Mouse (Mus musculus) limb, embryonic 14.5 days (tissue): ENCODE measurements around the gene Zfp646. TPM values are rescaled to one million over a fixed set of nuclear protein-coding genes. Genes with fewer than 3 reads are reported as not detected.

ENCODE experiments used
- ATAC-seq: fragments of 200-750 bp; cut with Nextera tagmentation; 2 replicates; pipeline ENCODE4 v1.8.0; 2017; ENCODE audit warnings: low read depth, moderate number of reproducible peaks, moderate TSS enrichment; ENCODE audit not compliant: low FRiP score
- DNase-seq: peaks from one replicate; pipeline ENCODE4 v3.0.0-alpha.2; 2015; ENCODE audit warnings: low spot score
- H3K27ac ChIP-seq: fragments of 300-500 bp; sonication (generic); replicated peaks from 2 replicates; pipeline ENCODE4 v1.5.1; 2014; ENCODE audit warnings: low read depth, mild to moderate bottlenecking, low read length, moderate library complexity, mixed read lengths
- H3K27me3 ChIP-seq: fragments of 300-500 bp; sonication (generic); 2 replicates; pipeline ENCODE4 v1.6.1; 2014; ENCODE audit warnings: low read length, mixed read lengths; ENCODE audit not compliant: control insufficient read depth, insufficient read depth
- H3K36me3 ChIP-seq: fragments of 300-500 bp; sonication (generic); 2 replicates; pipeline ENCODE4 v1.6.1; 2014; ENCODE audit warnings: mild to moderate bottlenecking, low read length, moderate library complexity, mixed read lengths; ENCODE audit not compliant: control insufficient read depth, insufficient read depth
- H3K4me1 ChIP-seq: fragments of 300-500 bp; sonication (generic); 2 replicates; pipeline ENCODE4 v1.6.1; 2014; ENCODE audit warnings: antibody characterized with exemption, low read length, mixed read lengths; ENCODE audit not compliant: control insufficient read depth, insufficient read depth
- H3K4me2 ChIP-seq: fragments of 300-500 bp; sonication (generic); replicated peaks from 2 replicates; pipeline ENCODE4 v1.6.1; 2014; ENCODE audit warnings: low read depth, mild to moderate bottlenecking, low read length, moderate library complexity; ENCODE audit not compliant: severe bottlenecking
- H3K4me3 ChIP-seq: fragments of 300-500 bp; sonication (generic); replicated peaks from 2 replicates; pipeline ENCODE4 v1.5.1; 2014; ENCODE audit warnings: low read length
- H3K9ac ChIP-seq: fragments of 300-500 bp; sonication (generic); 2 replicates; pipeline ENCODE4 v1.6.1; 2014; ENCODE audit warnings: mild to moderate bottlenecking, low read depth, low read length, moderate library complexity; ENCODE audit not compliant: severe bottlenecking
- H3K9me3 ChIP-seq: fragments of 300-500 bp; sonication (generic); 2 replicates; pipeline ENCODE4 v1.6.1; 2016; ENCODE audit warnings: low read length; ENCODE audit not compliant: control insufficient read depth
- POLR2A ChIP-seq: fragments of 200-500 bp; IDR thresholded peaks from 2 replicates; pipeline ENCODE4 v1.8.0; 2012; ENCODE audit warnings: inconsistent platforms, mild to moderate bottlenecking, moderate library complexity, borderline replicate concordance; ENCODE audit not compliant: insufficient read depth, insufficient read length; ENCODE audit errors: extremely low read depth
- WGBS: fragments of 180-500 bp; shearing (Covaris S2); extraction: QIAGEN DNeasy Blood & Tissue Kit; methylation state at CpG from one replicate; pipeline ENCODE4 v1.1.7; 2014; 5-methylcytosine and 5-hydroxymethylcytosine counted together
- polyA plus RNA-seq, 2 experiments: library from polyadenylated mRNA; depleted of rRNA in 1 of 2; stranded (reverse) in 1 of 2; unstranded in 1 of 2; fragments of >200 nt; fragmentation: Nextera tagmentation in 1 of 2; extraction: Ambion mirVana in 1 of 2; gene quantifications; 2 replicates each; pipeline versions ENCODE4 v1.2.1 to v1.2.3; 2012 to 2014

Zfp646 gene
- polyA plus RNA-seq, 2 experiments, result 12.4 to 19.1 TPM

DNA sequence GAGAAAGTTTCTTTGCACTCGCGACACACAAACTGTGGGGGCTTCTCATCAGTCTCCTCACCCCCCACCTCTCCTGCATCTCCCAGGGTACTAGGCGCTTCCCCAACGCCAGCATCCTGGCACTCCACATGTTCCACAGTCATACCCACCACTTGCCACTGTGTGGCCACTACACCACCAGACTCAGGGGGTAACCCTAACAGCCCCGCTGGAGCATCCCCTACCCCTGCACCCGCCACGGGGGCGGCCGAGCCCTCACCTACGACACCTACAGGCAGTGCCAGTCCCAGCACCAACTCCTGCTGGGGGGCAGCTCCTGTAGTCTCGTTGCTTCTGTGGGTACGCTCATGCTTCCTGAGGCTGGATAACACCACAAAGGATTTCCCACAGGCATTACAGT, 9.6 kb upstream of the Zfp646 start:
- 96% methylated on average over 12 of the region's 12 CpGs for WGBS

DNA sequence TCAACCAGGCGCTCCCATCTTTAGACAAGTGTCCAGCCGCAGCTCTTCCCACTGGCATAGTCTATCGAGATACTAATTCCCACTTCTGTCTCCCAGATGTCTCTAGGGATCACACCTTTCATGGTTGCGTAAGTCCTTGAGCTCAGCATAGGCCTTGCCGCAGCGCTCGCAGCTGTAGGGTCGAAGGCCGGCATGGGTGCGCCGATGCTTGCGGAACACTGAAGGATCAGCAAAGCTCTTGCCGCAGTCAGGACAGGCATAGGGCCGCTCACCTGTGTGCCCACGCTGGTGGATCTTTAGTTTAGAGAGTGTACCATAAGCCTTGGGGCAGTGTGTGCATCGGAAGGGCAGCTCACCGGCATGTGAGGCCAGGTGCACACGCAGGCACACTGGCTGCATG, 8.4 kb upstream of the Zfp646 start:
- 96% methylated on average over 18 of the region's 18 CpGs for WGBS
- TF ChIP-seq POLR2A, result no peak
- DNase-seq (no peak), ATAC-seq (no peak)
- H3K36me3 ChIP-seq, result peaks cover 47% of the 10 kb centered on the region
- no peaks in the 10 kb centered on the region for H3K9me3 ChIP-seq
- H3K4me3 ChIP-seq, result no peak overlapping the region
- H3K4me1 ChIP-seq, result no peaks in the 10 kb centered on the region
- no peak overlapping the region for H3K27ac ChIP-seq
- H3K4me2 ChIP-seq, result no peak overlapping the region
- H3K27me3 ChIP-seq, result no peaks in the 10 kb centered on the region
- H3K9ac ChIP-seq, result no peak overlapping the region

More for the DNA sequence above, 9.6 kb upstream of the Zfp646 start:
- DNase-seq (no peak), ATAC-seq (no peak)
- H3K9ac ChIP-seq, result no peak overlapping the region
- no peak overlapping the region for H3K4me3 ChIP-seq
- no peak overlapping the region for H3K4me2 ChIP-seq
- H3K4me1 ChIP-seq, result no peaks in the 10 kb centered on the region
- H3K36me3 ChIP-seq, result peaks cover 41% of the 10 kb centered on the region
- H3K27ac ChIP-seq, result no peak overlapping the region
- H3K9me3 ChIP-seq, result no peaks in the 10 kb centered on the region
- no peak for TF ChIP-seq POLR2A
- no peaks in the 10 kb centered on the region for H3K27me3 ChIP-seq

DNA sequence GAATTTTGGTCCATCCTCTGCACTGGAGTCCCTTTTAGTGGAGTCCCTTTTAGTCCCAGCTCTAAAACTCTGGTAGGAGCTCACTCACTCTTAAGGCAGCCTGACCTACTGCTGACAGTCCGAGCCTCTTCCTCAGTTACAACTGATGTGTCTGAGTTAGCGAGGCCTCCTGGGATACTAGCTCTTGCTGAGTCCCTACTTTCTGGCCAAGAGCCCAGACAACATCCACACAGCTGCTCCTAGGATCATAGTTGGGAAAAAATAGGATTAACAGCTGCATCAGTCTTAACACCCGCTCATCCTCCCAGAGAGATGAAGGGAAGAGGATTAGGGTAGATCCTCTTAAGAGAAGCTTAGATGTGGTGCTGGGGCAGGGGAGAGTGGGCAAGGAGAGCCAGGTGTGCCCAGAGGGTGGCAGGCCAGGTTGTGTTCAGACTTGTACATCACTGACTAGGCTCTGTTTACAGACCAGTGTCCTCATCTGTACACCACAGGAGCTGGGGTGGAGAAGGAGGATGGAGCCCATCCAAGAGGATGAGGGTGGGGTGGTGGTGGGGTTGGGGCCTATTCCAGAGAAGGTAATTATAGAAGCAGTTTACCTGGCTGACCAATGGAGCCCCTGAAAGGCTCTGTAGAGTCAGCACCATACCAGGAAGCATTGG, 6.7 kb upstream of the Zfp646 start:
- peak; percentile 67 for DNase-seq
- peak; percentile 55; the same call in 1 of the 2 replicates for ATAC-seq
- H3K4me2 ChIP-seq, result no peak overlapping the region
- no peak overlapping the region for H3K4me3 ChIP-seq
- H3K4me1 ChIP-seq, result peaks cover 4% of the 10 kb centered on the region
- 70% methylated on average over 3 of the region's 3 CpGs for WGBS
- no peak for TF ChIP-seq POLR2A
- peaks cover 43% of the 10 kb centered on the region for H3K36me3 ChIP-seq
- no peak overlapping the region for H3K9ac ChIP-seq
- no peaks in the 10 kb centered on the region for H3K27me3 ChIP-seq
- no peak overlapping the region for H3K27ac ChIP-seq
- H3K9me3 ChIP-seq, result no peaks in the 10 kb centered on the region

DNA sequence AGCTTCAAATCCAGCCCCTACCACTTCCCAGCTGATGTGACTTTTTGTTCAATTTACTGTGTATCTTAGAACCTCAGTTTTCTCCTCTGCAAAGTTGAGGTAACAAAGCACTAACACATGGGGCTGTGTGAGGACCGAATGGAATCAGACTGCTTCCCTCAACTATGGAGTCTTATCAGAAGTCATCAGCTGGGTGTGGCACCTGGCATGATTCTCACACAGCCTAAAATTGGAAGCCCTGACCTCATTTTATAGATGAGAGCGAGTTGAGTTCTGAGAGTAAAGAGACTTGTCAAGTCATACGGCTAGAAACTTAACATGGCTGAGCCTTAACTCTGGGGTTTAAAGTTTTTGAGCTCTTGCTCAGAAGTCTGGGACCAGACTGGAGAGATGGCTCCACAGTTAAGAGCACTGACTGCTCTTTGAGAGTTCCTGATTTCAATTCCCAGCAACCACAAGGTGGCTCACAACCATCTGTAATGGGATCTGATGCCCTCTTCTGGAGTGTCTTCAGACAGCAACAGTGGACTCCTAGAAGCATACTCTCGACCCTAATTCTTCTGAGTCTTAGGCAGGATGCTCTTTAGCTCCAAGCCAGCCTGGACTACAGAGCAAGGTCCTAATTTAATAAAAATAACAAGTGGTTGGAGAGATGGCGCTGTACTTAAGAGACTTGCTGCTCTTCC, 5.7 kb upstream of the Zfp646 start:
- ATAC-seq (no peak), DNase-seq (no peak)
- no peak for TF ChIP-seq POLR2A
- H3K9me3 ChIP-seq, result no peaks in the 10 kb centered on the region
- no peak overlapping the region for H3K4me2 ChIP-seq
- H3K36me3 ChIP-seq, result peaks cover 34% of the 10 kb centered on the region
- no peaks in the 10 kb centered on the region for H3K27me3 ChIP-seq
- H3K4me3 ChIP-seq, result no peak overlapping the region
- H3K9ac ChIP-seq, result no peak overlapping the region
- WGBS, result 86% methylated on average over 5 of the region's 5 CpGs
- H3K4me1 ChIP-seq, result peaks cover 9% of the 10 kb centered on the region
- H3K27ac ChIP-seq, result no peak overlapping the region

DNA sequence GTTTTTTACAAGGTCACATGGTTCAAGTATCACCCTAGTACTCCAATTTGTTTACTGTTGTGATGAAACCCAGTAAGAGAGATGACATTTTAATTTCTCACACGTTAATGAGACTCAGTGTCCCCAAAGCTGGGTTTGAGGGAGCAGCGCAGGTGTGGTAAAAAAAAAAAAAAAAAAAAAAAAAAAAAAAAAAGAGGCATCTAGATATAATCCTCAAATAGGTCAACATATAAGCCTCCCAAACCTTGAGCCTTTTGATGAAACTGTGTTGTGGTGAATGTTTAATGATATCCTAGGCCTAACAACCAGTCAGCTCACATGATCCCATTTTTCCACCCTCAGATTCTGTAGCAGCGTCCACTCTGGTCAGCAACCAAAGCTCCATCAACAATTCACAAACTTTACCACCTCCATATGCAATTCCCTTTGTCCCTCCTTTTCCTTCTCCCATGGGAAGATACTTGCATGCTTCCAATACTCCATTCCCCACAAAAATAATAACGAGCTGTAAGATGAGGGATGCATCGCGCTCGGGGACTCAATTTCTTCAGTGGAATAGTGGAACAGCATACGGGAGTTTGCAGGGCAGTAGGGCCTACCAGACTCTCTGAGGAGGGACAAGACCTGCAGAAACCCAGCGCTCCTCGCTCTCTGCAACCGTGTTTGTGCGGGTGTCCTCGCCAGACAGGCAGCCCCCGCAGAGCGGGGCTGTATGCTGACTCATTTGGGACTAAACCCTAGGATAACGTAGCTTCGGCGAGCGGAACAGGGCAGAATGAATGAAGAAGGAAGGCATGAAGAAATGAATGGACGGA, 1.0 kb upstream of the Zfp646 start:
- Histone ChIP-seq H3K27ac (peak overlapping the region; percentile 99), H3K4me1 (peaks cover 14% of the 10 kb centered on the region), H3K36me3 (peaks cover 24% of the 10 kb centered on the region), H3K4me3 (peak overlapping the region; percentile 94), H3K9ac (peak overlapping the region; percentile 97), H3K4me2 (peak overlapping the region; percentile 74), H3K9me3 (no peaks in the 10 kb centered on the region), H3K27me3 (no peaks in the 10 kb centered on the region)
- peak; percentile 9 for DNase-seq
- ATAC-seq, result peak; percentile 17
- no peak for TF ChIP-seq POLR2A
- WGBS, result 3% methylated on average over 20 of the region's 20 CpGs
